Mouse (Mus musculus) neural tube, embryonic 12.5 days (tissue): ENCODE data around the gene Lsm14a. TPM values are rescaled to one million over a fixed set of nuclear protein-coding genes. Genes with fewer than 3 reads are reported as not detected.

Source experiments
- ATAC-seq: fragments of 200-750 bp; cut with Nextera tagmentation; 2 replicates; pipeline ENCODE4 v1.8.0; 2017; ENCODE audit warnings: low read depth, mild to moderate bottlenecking, moderate TSS enrichment, moderate library complexity; ENCODE audit not compliant: low FRiP score
- H3K27ac ChIP-seq: fragments of 300-500 bp; sonication (generic); 2 replicates; pipeline ENCODE4 v1.5.1; 2016
- H3K27me3 ChIP-seq: fragments of 300-500 bp; sonication (generic); replicated peaks from 2 replicates; pipeline ENCODE4 v1.6.1; 2016; ENCODE audit warnings: mild to moderate bottlenecking
- H3K36me3 ChIP-seq: fragments of 300-500 bp; sonication (generic); 2 replicates; pipeline ENCODE4 v1.6.1; 2016; ENCODE audit warnings: mild to moderate bottlenecking
- H3K4me1 ChIP-seq: fragments of 300-500 bp; sonication (generic); 2 replicates; pipeline ENCODE4 v1.6.1; 2016
- H3K4me2 ChIP-seq: fragments of 300-500 bp; sonication (generic); replicated peaks from 2 replicates; pipeline ENCODE4 v1.6.1; 2016; ENCODE audit warnings: mild to moderate bottlenecking
- H3K4me3 ChIP-seq: fragments of 300-500 bp; sonication (generic); 2 replicates; pipeline ENCODE4 v1.5.1; 2016
- H3K9ac ChIP-seq: fragments of 300-500 bp; sonication (generic); 2 replicates; pipeline ENCODE4 v1.6.1; 2016; ENCODE audit warnings: mild to moderate bottlenecking
- H3K9me3 ChIP-seq: fragments of 300-500 bp; sonication (generic); 2 replicates; pipeline ENCODE4 v1.6.1; 2016; ENCODE audit warnings: mild to moderate bottlenecking
- WGBS: fragments of 180-500 bp; shearing (Covaris S2); methylation state at CpG from one replicate; pipeline ENCODE4 v1.1.7; 2016; 5-methylcytosine and 5-hydroxymethylcytosine counted together
- polyA plus RNA-seq: library from polyadenylated mRNA; unstranded; fragments of >200 nt; fragmentation: Nextera tagmentation; extraction: Ambion mirVana; gene quantifications from 2 replicates; pipeline ENCODE4 v1.2.1, GENCODE M21; 2016

Gene Lsm14a
- polyA plus RNA-seq, 1 experiment from 2014 or later: 101 TPM

DNA sequence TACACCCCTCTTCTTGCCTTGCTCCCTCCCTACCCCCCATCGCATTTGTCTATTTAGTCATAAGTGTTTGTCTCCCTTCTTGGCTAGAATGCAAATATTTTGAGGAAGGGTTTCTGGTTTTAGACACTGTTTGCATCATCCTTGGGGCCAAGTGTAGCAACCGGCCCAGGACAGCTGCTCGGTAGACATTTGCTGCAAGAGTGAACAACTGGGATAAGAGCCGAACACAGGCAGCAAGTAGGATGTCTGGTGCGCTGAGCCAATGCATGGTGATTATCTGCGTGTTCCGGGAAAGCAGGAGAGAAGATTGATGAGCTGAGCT is 2.3 kb downstream of the Lsm14a start:
- Histone ChIP-seq H3K4me2 (peak overlapping the region; percentile 79), H3K27ac (no peak overlapping the region), H3K9me3 (no peaks in the 10 kb centered on the region), H3K27me3 (no peaks in the 10 kb centered on the region), H3K9ac (no peak overlapping the region), H3K4me3 (peak overlapping the region; percentile 90; the same call in 1 of the 2 replicates), H3K36me3 (no peaks in the 10 kb centered on the region), H3K4me1 (peaks cover 24% of the 10 kb centered on the region)
- 52% methylated on average over 7 of the region's 7 CpGs for WGBS
- ATAC-seq: no peak

DNA sequence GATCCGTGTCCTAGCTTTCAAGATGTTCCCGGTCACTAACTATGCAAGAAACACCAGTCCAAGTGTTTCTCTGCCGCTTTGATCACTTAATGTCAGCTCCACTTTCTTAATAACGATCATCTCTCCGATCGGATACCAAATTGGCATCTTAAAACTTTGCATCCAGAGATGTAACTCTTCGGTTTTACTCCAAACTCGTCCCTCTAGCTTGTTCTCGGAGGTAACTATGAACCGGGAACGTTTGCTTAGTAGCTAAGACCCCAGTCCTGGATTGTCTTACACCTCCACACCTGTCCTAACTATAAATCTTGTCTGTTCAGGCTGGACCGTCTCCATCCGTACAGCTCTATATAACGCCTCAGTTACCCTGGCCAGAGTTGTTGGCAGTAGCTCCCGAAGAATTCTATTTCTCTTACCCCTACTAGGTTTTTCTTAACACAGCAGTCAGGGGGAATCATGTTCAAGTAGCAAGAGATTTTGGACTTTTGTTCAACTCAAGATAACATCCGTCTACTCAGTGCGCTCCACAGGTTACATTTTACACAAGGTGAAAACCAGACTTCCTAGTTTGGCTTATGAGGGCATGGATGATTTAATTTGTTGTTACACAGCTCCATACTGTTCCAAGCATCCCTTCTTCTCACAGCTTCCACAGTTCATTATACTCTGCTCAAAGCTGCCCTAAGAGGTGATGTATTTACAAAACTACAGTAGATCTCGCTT is 2.8 kb downstream of the Lsm14a start:
- peak overlapping the region; percentile 79 for H3K4me2 ChIP-seq
- peak overlapping the region; percentile 92 for H3K27ac ChIP-seq
- H3K4me1 ChIP-seq: peaks cover 26% of the 10 kb centered on the region
- peak; percentile 48; the same call in 1 of the 2 replicates for ATAC-seq
- no peaks in the 10 kb centered on the region for H3K36me3 ChIP-seq
- no peaks in the 10 kb centered on the region for H3K27me3 ChIP-seq
- H3K9ac ChIP-seq: peak overlapping the region; percentile 99
- WGBS: 13% methylated on average over 18 of the region's 18 CpGs
- H3K9me3 ChIP-seq: no peaks in the 10 kb centered on the region
- H3K4me3 ChIP-seq: peak overlapping the region; percentile 90

DNA sequence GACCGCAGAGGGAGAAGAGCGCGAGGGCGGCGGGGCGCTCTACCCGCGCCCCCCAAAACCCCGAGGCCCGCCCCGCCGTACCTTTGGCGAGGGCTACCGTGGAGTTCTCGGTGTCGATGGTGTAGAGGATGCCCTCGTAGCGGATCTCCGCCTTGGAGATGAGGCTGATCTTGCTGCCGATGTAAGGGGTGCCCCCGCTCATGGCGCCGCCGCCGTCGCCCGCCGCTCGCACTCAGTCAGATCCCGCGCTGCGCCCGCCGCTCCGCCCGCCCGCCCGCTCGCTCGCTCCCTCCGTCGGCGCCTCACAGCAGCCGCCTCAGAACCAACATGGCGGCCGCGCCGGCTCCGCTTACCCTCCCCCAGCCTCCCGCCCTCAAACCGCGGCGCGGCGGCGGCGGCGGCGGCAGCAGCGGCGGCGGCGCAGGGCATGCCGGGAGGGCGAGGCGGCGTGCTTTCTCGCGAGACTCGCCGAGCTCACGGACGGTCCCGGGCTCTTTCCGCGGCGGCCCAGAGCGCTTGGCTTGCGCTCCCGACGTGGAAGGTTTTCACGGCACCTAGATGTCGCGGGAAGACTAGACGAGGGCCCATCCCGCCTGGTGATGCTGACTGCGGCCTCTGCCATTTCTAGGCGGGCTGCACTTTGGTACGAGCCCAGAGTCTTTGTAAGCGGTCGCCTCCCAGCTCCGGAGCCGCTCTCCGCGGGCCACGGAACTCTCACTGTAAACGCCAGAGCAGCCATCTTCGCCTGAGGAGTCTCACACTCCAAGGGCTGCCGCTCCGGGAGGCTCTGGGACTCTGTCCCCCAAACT is 3.6 kb downstream of the Lsm14a start:
- H3K9me3 ChIP-seq: no peaks in the 10 kb centered on the region
- peak overlapping the region; percentile 90 for H3K4me3 ChIP-seq
- H3K9ac ChIP-seq: peak overlapping the region; percentile 99
- H3K27ac ChIP-seq: peak overlapping the region; percentile 92
- no peaks in the 10 kb centered on the region for H3K36me3 ChIP-seq
- no peaks in the 10 kb centered on the region for H3K27me3 ChIP-seq
- H3K4me2 ChIP-seq: peak overlapping the region; percentile 79
- peaks cover 26% of the 10 kb centered on the region for H3K4me1 ChIP-seq
- peak; percentile 93 for ATAC-seq
- under 1% methylated on average over 80 of the region's 100 CpGs for whole genome bisulfite sequencing

DNA sequence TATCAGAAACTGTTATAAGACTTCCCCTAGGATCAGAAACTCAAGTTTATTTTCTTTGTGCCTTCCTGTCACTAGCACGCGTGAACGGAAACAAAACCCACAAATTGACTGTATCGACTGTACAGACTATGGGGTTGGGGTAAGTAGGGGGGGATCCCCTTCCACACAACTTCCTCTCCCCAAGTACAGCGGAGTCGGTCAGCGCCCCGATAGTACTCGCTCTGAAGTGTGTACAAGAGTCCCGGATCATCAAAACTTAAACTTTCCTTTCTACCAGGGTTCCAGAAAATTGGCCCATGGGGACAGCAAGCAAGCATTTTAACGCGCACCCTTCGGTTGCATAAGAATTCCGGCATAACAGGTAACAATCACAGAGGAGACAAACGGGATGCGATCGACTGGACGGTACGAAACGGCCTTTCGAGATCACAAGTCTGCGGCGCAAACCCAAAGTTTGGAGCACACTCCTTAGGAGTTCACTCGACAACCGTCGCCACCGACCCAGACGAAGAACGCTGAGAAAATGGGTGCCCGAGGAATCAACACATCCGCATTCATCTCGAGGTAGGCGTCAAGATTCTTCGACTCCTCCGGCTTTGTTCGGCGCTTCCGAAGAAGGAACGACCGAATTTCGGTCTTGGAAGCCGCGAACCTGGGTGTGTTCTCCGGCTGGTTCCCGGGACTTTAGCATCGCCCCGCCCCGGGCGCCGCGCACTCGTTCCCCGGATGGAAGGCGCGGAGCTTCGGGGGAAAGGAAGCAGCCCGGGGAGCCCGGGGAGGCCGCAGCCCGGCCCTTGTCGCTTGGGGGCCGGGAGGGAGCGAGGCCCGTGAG is 4.5 kb downstream of the Lsm14a start:
- peak overlapping the region; percentile 92 for H3K27ac ChIP-seq
- 1% methylated on average over 64 of the region's 64 CpGs for WGBS
- H3K4me3 ChIP-seq: peak overlapping the region; percentile 90
- H3K9ac ChIP-seq: peak overlapping the region; percentile 99
- H3K27me3 ChIP-seq: no peaks in the 10 kb centered on the region
- H3K36me3 ChIP-seq: no peaks in the 10 kb centered on the region
- peak overlapping the region; percentile 79 for H3K4me2 ChIP-seq
- H3K9me3 ChIP-seq: no peaks in the 10 kb centered on the region
- H3K4me1 ChIP-seq: peaks cover 26% of the 10 kb centered on the region
- peak; percentile 66 for ATAC-seq

DNA sequence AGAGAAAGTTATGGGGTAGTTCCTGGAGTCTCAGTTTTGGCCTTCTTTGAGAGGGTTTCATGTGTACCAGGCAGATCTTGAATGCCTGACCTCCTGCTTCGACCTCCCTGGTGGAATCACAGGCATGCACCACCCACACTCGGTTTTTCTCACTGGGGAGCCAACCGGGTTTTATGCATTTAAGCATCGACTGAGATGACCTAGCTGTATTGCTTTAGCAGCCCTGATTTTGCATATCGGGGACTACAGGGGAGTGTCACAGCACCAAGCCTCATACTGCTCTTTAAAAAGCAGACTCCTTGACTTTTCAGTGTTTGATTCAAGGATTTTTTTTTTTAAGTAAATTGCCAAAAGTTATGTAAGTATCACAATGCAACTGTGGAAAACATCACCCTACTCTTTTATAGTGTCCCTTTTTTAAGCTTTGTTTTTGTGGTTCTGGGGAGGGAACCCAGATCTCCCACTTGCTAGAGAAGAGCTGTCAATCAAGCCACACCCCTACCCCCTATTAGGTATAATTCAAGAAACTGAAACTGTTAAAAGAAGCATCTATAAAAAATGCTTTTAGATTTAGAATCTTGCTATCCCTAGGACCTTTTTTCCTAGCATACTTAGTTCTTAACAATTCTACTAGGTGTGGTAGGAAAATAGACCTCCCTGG is 5.2 kb downstream of the Lsm14a start:
- H3K9me3 ChIP-seq: no peaks in the 10 kb centered on the region
- peak overlapping the region; percentile 99 for H3K9ac ChIP-seq
- peak overlapping the region; percentile 90 for H3K4me3 ChIP-seq
- H3K27me3 ChIP-seq: no peaks in the 10 kb centered on the region
- no peaks in the 10 kb centered on the region for H3K36me3 ChIP-seq
- peaks cover 26% of the 10 kb centered on the region for H3K4me1 ChIP-seq
- no peak overlapping the region for H3K27ac ChIP-seq
- no peak for ATAC-seq
- 4% methylated on average over 5 of the region's 5 CpGs for WGBS
- H3K4me2 ChIP-seq: peak overlapping the region; percentile 79

DNA sequence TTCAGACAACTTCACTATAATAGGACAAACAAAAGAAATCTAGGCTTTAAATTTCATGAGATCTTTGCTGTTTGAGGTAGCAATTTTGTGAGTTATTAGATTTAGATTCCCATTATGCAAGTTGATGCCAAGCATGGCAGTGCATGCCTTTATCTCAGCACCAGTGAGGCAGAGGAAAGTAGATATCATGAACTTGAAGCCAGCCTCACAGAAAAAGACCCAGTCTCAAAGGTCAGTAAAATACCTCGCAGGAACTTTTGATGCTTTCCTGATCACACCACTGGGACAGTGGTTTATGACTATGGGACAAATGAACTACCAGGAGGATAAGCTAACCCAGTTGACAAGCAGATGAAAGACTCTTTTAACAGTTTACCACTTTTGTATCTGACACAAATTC is 10.3 kb downstream of the Lsm14a start:
- no peak overlapping the region for H3K27ac ChIP-seq
- no peak for ATAC-seq
- H3K4me1 ChIP-seq: peaks cover 15% of the 10 kb centered on the region
- H3K27me3 ChIP-seq: no peaks in the 10 kb centered on the region
- 61% methylated on average over 1 of the region's 1 CpGs for WGBS
- no peak overlapping the region for H3K4me2 ChIP-seq
- no peak overlapping the region for H3K9ac ChIP-seq
- no peaks in the 10 kb centered on the region for H3K9me3 ChIP-seq
- H3K4me3 ChIP-seq: no peak overlapping the region
- no peaks in the 10 kb centered on the region for H3K36me3 ChIP-seq

DNA sequence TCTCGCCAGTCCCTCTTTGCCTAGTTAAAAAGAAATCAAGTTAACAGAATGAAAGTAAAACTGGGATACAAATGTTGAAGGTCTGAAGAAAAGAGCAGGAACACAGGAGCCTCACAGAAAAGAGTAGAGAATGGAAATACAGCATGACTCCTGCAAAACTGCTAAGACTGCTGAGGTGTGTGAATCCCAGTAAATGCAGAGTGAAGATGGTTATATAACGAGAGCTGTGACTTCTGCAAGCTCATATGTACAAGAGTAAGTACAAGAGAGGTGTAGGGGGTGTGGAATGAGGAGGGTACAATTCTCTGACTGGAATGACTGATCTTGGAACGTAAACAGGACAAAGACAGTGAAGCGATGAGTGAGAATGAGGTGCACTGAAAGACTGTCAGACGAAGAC is 11.4 kb downstream of the Lsm14a start:
- no peak overlapping the region for H3K4me3 ChIP-seq
- ATAC-seq: no peak
- H3K36me3 ChIP-seq: no peaks in the 10 kb centered on the region
- WGBS: 85% methylated on average over 5 of the region's 5 CpGs
- H3K9ac ChIP-seq: no peak overlapping the region
- H3K4me2 ChIP-seq: no peak overlapping the region
- no peak overlapping the region for H3K27ac ChIP-seq
- peaks cover 4% of the 10 kb centered on the region for H3K4me1 ChIP-seq
- H3K27me3 ChIP-seq: no peaks in the 10 kb centered on the region
- no peaks in the 10 kb centered on the region for H3K9me3 ChIP-seq

DNA sequence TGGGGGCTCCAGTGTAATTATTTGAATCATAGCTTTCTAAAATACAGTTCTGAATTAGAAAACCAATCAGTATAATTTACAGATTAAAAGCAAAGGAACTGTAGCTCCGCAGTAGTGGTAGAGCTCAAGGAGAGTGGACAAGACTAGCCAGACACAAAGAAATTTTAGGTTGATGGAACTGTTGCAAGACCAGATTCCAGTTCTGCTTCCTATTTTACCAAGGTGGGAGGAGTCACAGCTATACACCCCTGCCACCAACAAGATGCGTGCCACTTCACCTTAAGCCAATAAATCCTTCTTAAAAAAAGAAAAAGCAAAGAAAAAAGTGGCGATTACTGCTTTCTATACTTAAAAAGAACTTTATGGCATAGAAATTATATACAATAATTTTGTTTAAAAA is 12.8 kb downstream of the Lsm14a start:
- Histone ChIP-seq H3K4me3 (no peak overlapping the region), H3K4me1 (no peaks in the 10 kb centered on the region; the same call in 1 of the 2 replicates), H3K27me3 (no peaks in the 10 kb centered on the region), H3K9ac (no peak overlapping the region), H3K36me3 (no peaks in the 10 kb centered on the region), H3K4me2 (no peak overlapping the region), H3K27ac (no peak overlapping the region), H3K9me3 (no peaks in the 10 kb centered on the region)
- 92% methylated on average over 3 of the region's 3 CpGs for WGBS
- ATAC-seq: no peak

DNA sequence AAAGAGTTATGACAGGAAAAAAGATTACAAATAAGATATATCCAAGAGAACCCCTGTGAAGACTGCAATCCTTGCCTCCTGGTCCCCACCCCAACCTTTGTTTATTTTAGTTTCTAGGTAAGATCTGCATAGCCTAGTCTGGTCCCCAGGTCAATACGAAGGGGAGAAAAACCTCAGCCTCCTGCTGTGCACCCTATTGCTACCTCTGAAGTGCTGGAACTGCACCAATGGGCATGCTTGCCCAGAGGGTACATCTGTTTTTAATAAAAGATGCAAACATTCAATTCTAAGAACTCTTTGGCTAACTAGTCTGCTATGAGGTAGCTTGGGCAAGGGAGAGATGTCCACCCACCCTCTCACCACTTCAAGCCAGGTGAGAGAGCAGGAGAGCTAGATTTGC is 19.2 kb downstream of the Lsm14a start:
- H3K27ac ChIP-seq: no peak overlapping the region
- H3K4me2 ChIP-seq: no peak overlapping the region
- peaks cover 37% of the 10 kb centered on the region for H3K36me3 ChIP-seq
- no peaks in the 10 kb centered on the region for H3K4me1 ChIP-seq
- WGBS: 75% methylated on average over 1 of the region's 1 CpGs
- no peak overlapping the region for H3K9ac ChIP-seq
- no peak overlapping the region for H3K4me3 ChIP-seq
- no peak for ATAC-seq
- no peaks in the 10 kb centered on the region for H3K9me3 ChIP-seq
- no peaks in the 10 kb centered on the region for H3K27me3 ChIP-seq

DNA sequence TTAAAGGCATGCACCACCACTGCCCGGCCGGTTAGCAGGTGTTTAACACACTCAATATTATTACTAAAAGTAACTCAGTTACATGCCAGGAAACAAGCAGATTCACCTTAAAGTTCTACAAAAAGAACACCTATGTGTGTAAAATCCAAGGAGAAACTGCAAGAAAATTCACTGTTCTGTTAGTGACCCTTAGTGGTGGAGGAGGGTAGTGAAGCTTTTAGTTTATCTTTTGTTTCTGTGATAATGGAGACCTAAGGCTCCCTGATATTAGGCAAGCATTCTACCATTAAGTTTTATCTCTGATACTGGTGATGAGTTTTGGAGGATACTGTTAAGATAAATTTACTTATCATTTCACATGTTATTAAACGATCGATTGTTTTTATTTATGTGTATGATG is 37.5 kb downstream of the Lsm14a start:
- WGBS: 97% methylated on average over 4 of the region's 4 CpGs
- no peak overlapping the region for H3K4me3 ChIP-seq
- no peaks in the 10 kb centered on the region for H3K9me3 ChIP-seq
- no peak for ATAC-seq
- no peak overlapping the region for H3K27ac ChIP-seq
- H3K36me3 ChIP-seq: peaks cover 43% of the 10 kb centered on the region
- H3K4me1 ChIP-seq: no peaks in the 10 kb centered on the region
- no peak overlapping the region for H3K9ac ChIP-seq
- H3K27me3 ChIP-seq: no peaks in the 10 kb centered on the region
- H3K4me2 ChIP-seq: no peak overlapping the region

DNA sequence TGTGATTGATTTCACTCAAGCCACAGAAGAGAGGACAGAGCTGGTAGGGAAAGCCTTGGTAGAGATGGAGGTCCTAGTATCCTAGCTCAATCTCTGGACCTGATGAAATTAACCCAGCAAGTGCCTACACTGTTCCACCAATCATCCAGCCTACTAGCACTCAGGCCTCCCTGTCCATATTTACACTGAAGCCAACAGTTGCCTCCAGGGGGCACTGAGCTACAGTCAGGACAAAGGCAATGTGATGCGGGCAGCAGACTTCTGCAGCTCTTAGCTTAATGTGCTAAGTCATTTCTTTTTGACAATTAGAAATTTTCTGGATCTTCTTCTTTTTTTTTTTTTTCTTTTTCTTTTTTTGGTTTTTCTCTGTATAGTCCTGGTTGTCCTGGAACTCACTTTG is 41.1 kb downstream of the Lsm14a start:
- H3K4me3 ChIP-seq: no peak overlapping the region
- no peaks in the 10 kb centered on the region for H3K27me3 ChIP-seq
- peaks cover 66% of the 10 kb centered on the region for H3K36me3 ChIP-seq
- H3K27ac ChIP-seq: no peak overlapping the region
- no peak overlapping the region for H3K9ac ChIP-seq
- 78% methylated on average over 1 of the region's 1 CpGs for WGBS
- no peak overlapping the region for H3K4me2 ChIP-seq
- no peaks in the 10 kb centered on the region for H3K9me3 ChIP-seq
- no peak for ATAC-seq
- no peaks in the 10 kb centered on the region for H3K4me1 ChIP-seq

DNA sequence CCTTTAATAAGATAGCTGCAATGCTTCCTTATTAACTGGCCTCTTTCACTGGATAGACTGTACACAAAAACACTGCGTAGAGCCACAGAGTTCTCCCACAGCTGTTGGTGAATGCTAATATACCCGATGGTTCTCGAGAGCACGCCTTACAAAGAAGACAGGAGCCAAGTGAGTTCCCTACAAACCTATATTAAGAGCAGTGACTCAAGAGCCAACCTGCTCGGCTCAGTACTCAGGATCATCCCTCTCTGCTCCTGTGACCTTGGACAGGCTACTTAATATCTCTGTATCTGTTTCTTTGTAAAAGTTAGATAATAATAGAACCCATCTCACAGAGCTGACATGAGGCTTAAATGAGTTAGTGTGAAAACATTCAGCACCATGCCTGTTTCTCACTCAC is 42.9 kb downstream of the Lsm14a start:
- H3K4me2 ChIP-seq: no peak overlapping the region
- no peak overlapping the region for H3K4me3 ChIP-seq
- WGBS: 95% methylated on average over 5 of the region's 5 CpGs
- no peak overlapping the region for H3K27ac ChIP-seq
- H3K9me3 ChIP-seq: no peaks in the 10 kb centered on the region
- H3K36me3 ChIP-seq: peaks cover 65% of the 10 kb centered on the region
- no peak for ATAC-seq
- no peaks in the 10 kb centered on the region for H3K27me3 ChIP-seq
- no peaks in the 10 kb centered on the region for H3K4me1 ChIP-seq
- H3K9ac ChIP-seq: no peak overlapping the region
